Mouse (Mus musculus): ENCODE measurements around the gene Mitf.

Gene Mitf

DNA sequence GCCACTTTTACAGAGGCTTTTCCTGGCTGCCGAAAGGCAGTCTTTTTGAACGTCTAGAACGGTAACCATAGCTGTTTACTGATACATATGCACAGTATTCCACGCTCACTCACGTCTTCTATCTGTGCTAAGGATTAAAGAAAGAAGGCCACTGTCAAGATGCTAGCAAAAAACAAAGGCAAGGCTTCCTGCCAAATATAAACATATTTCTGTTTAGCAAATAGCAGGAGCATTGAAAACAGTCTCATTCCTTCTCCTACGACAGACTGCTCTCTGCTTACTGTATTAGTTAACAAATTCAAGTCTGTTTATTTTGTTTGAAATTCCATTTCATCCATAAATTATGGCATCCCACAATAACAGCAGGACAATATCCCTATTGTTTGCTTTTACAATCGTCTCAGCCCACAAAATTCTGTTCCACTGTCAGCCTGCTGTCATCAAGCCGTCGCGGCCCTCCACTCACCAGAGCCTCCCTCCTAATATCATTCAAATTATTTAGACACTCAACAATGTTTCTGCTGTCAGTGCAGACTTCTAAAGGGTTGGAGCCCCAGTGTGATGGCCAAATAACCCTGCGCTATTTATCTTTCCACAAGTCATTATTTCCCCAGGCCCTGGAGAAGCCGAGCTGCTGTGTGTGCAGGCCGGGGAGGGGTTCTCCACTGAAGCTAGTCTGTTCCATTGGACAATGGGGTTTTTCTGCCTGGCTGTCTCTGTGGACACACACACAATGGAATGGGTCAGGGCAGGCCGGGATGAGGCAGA lies 242.0 kb downstream of the Mitf start:
- no peak for DNase-seq (ENCODE audit: low spot score)

DNA sequence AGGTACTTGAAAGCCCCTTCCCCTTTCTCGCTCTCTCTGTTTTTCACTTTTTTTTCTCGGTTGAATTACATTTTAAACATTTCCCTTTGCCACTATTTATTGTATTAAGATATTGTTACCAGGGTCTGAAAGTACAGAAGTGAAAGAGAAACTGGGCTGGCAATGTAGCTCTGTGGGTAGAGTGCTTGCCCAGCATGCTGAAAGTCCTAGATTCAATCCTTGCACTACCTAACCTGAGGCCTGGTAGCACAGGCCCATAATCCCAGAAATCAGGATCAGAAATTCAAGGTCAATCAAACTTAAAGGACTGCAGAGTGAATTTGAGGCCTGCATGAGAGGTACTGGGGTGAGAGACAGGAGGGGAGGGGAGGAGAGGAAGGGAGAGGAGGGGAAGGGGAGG lies 242.7 kb downstream of the Mitf start:
- DNase-seq (ENCODE audit: low spot score), result no peak

DNA sequence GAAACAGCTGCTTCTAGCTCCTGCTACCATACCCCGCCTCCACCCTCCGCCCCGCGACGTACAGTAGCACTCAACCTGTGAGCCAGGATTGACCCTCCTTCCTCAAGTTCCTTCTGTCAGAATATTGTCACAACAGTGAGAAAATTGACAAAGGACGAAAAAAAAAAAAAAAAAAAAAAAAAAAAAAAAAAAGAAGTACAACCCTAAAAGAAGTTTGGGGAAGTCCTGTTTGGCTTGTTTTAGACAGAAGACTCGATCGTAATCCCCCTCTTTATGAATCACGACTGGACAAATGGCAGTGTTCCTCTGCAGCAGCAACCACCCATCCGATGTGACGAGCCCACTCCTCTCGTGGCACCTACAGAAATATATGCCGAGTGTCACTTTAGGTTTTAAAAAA lies 255.0 kb downstream of the Mitf start:
- no peak for DNase-seq (ENCODE audit: low spot score)

DNA sequence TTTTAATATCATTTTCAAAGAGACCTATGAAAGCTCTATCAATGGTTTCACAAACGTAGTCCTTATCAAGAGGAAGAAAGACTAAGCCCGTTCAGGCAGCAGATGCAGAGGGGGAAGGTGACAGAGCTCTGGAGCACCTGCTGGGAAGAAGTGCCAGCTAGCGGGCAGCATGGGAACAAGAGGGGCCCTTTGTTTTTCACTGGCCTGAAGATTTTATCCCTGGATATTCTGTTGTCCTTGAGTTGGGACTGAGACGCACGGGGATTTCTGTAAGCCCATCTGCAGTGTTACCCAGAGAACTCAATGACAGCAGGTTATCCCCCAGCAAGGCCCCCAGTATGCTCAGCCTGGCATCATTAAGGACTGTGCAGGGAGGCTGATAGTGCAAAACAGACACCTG lies 258.1 kb downstream of the Mitf start:
- no peak for DNase-seq (ENCODE audit: low spot score)

DNA sequence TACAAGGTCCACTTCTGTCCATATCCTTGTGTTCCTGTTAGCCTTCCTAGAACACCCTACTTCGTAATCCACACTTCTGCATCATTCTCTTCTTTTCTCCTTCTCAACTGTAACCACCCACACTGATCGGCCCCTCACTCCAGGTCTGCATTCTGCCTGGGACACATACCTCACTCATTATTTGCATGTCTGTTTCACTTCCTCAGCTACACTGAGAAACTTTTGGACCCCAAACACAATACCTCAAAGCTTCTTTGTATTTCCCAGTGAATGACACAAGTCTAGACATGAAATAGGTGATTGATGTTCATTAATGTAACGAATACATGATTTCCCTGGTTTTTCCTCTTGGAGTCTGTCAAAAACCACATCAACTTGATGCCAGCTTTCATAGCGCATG lies 259.6 kb downstream of the Mitf start:
- no peak for DNase-seq (ENCODE audit: low spot score)
